Mouse (Mus musculus) midbrain, embryonic 15.5 days (tissue): Measurements from ENCODE around the gene Fam20b. TPM values are rescaled to one million over a fixed set of nuclear protein-coding genes. Genes with fewer than 3 reads are reported as not detected.
"Not testable (repeated sequence)": the region's sequence is repeated elsewhere in the genome, so short reads cannot be mapped to it uniquely, and the experiment has no call there.

Source experiments
- ATAC-seq: fragments of 200-750 bp; cut with Nextera tagmentation; replicated peaks from 2 replicates; pipeline ENCODE4 v1.8.0; 2017; ENCODE audit warnings: moderate TSS enrichment
- H3K27ac ChIP-seq: fragments of 300-500 bp; sonication (generic); 2 replicates; pipeline ENCODE4 v1.5.1; 2015; ENCODE audit warnings: mild to moderate bottlenecking, inconsistent platforms
- H3K27me3 ChIP-seq: fragments of 300-500 bp; sonication (generic); replicated peaks from 2 replicates; pipeline ENCODE4 v1.6.1; 2015; ENCODE audit warnings: inconsistent platforms
- H3K36me3 ChIP-seq: fragments of 300-500 bp; sonication (generic); replicated peaks from 2 replicates; pipeline ENCODE4 v1.6.1; 2015; ENCODE audit warnings: inconsistent platforms
- H3K4me1 ChIP-seq: fragments of 300-500 bp; sonication (generic); 2 replicates; pipeline ENCODE4 v1.6.1; 2015; ENCODE audit warnings: inconsistent platforms
- H3K4me2 ChIP-seq: fragments of 300-500 bp; sonication (generic); 2 replicates; pipeline ENCODE4 v1.6.1; 2015; ENCODE audit warnings: inconsistent platforms, mild to moderate bottlenecking, moderate library complexity
- H3K4me3 ChIP-seq: fragments of 300-500 bp; sonication (generic); 2 replicates; pipeline ENCODE4 v1.5.1; 2015; ENCODE audit warnings: mild to moderate bottlenecking, inconsistent platforms
- H3K9ac ChIP-seq: fragments of 300-500 bp; sonication (generic); 2 replicates; pipeline ENCODE4 v1.6.1; 2015; ENCODE audit warnings: mild to moderate bottlenecking, inconsistent platforms
- H3K9me3 ChIP-seq: fragments of 300-500 bp; sonication (generic); 2 replicates; pipeline ENCODE4 v1.6.1; 2016; ENCODE audit warnings: inconsistent platforms
- WGBS: fragments of 180-500 bp; shearing (Covaris S2); methylation state at CpG from one replicate; pipeline ENCODE4 v1.1.7; 2015; ENCODE audit warnings: mixed read lengths; 5-methylcytosine and 5-hydroxymethylcytosine counted together
- polyA plus RNA-seq: library from polyadenylated mRNA; unstranded; fragments of >200 nt; fragmentation: Nextera tagmentation; extraction: Ambion mirVana; gene quantifications from 2 replicates; pipeline ENCODE4 v1.2.1, GENCODE M21; 2015

Fam20b gene
- polyA plus RNA-seq, 1 experiment from 2014 or later, result 34.7 TPM

GRCm38 (mm10) chr1:156676171-156676570, 42.7 kb downstream of the Fam20b start:
- ATAC-seq, result no peak
- Histone ChIP-seq H3K4me1 (peaks cover 16% of the 10 kb centered on the region), H3K9me3 (no peaks in the 10 kb centered on the region), H3K27me3 (no peaks in the 10 kb centered on the region), H3K36me3 (0 out of 2 replicates have a peak, but pooled peaks cover 5% of the 10 kb centered on the region), H3K4me2 (no peak overlapping the region), H3K27ac (no peak overlapping the region), H3K9ac (no peak overlapping the region), H3K4me3 (no peak overlapping the region)
- WGBS, result 36% methylated on average over 12 of the region's 12 CpGs

GRCm38 (mm10) chr1:156674195-156675000, 44.5 kb downstream of the Fam20b start, which contains the start of gene Tor3a:
Gene Tor3a (minus strand): TSS chr1:156674356.
- Histone ChIP-seq H3K36me3 (no peaks in the 10 kb centered on the region), H3K9ac (peak within 1 kb of the TSS; percentile 45), H3K27ac (no peak within 1 kb of the TSS), H3K4me2 (peak within 1 kb of the TSS; percentile 93), H3K4me1 (peaks cover 16% of the 10 kb centered on the region), H3K4me3 (peak within 1 kb of the TSS; percentile 46), H3K9me3 (no peaks in the 10 kb centered on the region), H3K27me3 (no peaks in the 10 kb centered on the region)
- ATAC-seq, result peak; percentile 29; the same call in 1 of the 2 replicates
- 7% methylated on average over 37 of the region's 37 CpGs for WGBS

DNA sequence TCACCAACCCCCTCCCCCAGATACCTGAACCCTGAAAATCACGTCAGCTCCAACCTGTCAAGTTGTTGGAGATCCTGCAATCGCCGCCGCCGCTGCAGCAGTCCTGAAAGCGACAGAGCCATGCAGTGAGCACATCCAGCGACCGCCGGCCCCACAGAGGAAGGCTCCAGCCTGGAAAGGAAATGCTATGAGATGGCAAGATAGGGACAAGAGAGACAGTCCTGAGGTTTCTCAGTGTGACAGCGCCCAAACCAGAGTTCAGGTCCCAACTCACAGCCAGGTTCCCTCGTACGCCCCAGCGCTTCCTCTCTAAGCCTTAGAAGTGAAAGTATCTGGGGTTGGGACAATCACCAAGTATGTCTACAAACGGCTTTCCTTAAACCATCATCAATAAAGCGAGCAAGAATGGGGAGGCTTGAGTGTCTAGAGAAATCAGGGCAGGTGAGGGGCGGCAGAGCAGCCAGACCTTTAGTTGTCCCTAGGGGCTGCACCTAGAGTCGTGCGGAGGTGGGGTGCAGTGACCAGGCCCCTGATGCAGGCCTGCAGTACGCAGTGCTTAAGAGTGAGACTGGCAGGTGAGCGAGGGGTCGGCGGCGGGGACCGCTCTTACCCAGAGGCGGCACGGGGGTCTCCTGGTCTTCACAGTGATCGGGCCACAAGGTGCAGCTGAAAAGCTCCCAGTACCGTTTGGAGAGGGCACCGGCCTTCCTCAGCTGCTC, 45.3 kb downstream of the Fam20b start:
- Histone ChIP-seq H3K4me3 (peak overlapping the region; percentile 46), H3K9ac (peak overlapping the region; percentile 45), H3K9me3 (no peaks in the 10 kb centered on the region), H3K36me3 (no peaks in the 10 kb centered on the region), H3K4me2 (peak overlapping the region; percentile 93), H3K27ac (no peak overlapping the region), H3K4me1 (peaks cover 16% of the 10 kb centered on the region), H3K27me3 (no peaks in the 10 kb centered on the region)
- peak; percentile 69 for ATAC-seq
- WGBS, result 1% methylated on average over 29 of the region's 29 CpGs

DNA sequence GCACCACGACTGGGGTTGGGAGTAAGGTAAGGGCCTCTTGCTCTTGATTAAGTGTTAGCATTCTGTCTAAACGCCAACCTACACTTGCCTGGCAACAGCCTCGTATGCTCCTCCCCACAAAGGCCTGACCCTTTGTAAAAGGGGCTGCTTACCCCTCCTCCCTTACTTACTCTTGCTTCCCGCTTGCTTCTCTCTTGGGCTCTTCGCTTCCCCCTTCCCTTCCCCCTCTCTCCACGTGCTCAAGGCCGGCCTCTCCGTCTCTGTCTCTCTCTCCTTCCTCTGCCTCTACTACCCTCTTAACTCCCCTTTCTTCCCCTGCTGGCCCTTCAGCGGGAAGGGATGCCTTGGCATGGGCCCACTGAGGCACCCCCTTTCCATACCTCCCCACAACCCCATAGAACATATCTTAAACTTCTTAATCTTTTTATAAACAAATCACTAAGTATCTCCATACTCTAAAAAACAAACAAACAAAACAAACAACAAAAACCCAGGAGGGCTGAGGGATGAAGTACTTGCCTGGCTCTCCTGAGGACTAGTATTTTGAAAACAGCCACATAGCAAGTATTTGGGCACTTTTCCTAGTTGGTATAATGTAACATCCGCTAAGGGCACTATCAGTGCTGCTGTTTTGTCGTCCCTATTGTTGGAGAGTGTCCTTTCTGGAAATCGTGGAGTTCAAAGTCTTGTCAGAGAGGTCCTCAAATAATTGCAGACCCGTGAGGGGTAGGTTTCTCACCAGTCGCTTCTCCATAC, 46.0 kb downstream of the Fam20b start:
- Histone ChIP-seq H3K4me1 (peaks cover 16% of the 10 kb centered on the region), H3K27ac (no peak overlapping the region), H3K36me3 (no peaks in the 10 kb centered on the region), H3K4me3 (peak overlapping the region; percentile 46), H3K9ac (no peak overlapping the region), H3K27me3 (no peaks in the 10 kb centered on the region), H3K9me3 (no peaks in the 10 kb centered on the region), H3K4me2 (peak overlapping the region; percentile 93)
- no peak for ATAC-seq
- WGBS, result 4% methylated on average over 14 of the region's 14 CpGs

DNA sequence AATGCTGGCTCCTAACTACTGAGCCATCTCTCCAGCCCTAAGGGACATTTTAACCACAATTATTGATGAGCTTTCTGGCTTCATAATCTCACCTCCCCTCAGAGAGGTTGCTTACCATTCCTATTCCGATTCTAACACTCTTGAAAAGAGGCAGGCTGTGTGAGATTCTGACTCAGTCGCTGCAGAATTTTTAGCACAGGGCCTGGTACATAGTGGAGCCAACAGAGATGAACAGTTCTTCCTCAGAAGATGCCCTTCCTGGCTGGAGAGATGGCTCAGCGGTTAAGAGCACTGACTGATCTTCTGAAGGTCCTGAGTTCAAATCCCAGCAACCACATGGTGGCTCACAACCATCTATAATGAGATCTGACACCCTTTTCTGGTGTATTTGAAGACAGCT, 47.0 kb downstream of the Fam20b start:
- Histone ChIP-seq H3K36me3 (no peaks in the 10 kb centered on the region), H3K27me3 (no peaks in the 10 kb centered on the region), H3K9ac (no peak overlapping the region), H3K4me2 (no peak overlapping the region), H3K27ac (no peak overlapping the region), H3K4me1 (peaks cover 16% of the 10 kb centered on the region), H3K9me3 (no peaks in the 10 kb centered on the region), H3K4me3 (no peak overlapping the region)
- WGBS, result 96% methylated on average over 3 of the region's 3 CpGs
- no peak for ATAC-seq

DNA sequence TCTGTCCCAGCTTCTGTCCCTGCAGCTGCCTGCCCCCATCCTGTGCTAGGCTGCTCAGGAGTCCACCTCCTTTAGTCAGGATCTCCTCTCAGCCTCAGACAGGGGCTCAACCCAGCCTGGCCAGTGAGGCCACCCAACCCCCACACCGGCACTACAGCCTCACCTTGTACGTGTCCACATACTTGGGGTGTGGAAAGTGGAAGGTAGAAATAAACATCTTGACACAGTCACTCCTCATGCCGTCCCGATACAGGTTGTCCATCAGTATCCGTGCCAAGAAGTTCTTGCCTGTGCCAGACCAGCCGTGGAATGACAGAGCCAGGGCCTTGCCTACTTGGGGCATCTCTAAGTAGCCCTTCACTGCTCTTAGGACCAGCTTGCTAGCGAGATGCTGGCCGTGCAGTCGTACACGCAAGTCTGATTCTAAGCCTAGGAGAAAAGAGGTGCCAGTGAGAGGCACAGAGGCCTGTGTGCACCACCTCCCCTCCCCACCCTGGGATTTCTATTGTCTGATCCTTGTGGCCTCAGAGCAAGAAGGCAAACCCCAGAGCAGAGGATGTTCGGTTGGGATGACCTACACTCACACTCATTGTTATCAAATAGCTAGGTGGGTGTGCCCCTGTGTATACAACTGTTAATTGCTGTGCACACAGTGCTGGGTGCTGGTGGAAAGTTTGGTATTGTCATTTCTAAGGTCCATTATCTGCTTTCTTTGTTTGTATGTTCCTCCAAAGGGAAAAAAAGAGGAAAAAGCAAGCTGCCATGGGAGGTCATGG, 49.5 kb downstream of the Fam20b start:
- 40% methylated on average over 11 of the region's 11 CpGs for WGBS
- peaks cover 14% of the 10 kb centered on the region for H3K4me1 ChIP-seq
- H3K9me3 ChIP-seq, result no peaks in the 10 kb centered on the region
- H3K4me2 ChIP-seq, result no peak overlapping the region
- no peak overlapping the region for H3K27ac ChIP-seq
- no peak for ATAC-seq
- no peaks in the 10 kb centered on the region for H3K36me3 ChIP-seq
- no peak overlapping the region for H3K9ac ChIP-seq
- H3K4me3 ChIP-seq, result no peak overlapping the region
- no peaks in the 10 kb centered on the region for H3K27me3 ChIP-seq

DNA sequence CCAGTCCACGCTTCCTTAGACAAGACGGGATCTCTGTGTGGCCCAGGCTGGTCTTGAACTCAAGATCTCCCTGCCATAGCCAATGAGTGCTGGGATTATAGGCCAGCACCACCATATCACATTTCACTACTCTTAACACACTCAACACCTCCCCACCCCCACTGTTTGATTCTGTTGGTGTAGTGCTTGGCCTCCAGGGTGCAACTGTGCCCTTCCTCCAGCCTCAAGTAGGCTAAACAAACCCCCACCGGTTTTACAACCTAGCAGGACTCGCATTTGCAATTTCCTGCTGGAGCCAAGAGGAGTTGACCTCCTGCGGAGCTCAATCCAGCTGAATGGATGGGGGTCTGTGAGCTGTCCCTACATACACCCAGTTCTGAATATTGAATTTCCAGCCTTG, 50.3 kb downstream of the Fam20b start:
- Histone ChIP-seq H3K27ac (no peak overlapping the region), H3K36me3 (no peaks in the 10 kb centered on the region), H3K4me1 (peaks cover 6% of the 10 kb centered on the region), H3K4me2 (no peak overlapping the region), H3K27me3 (no peaks in the 10 kb centered on the region), H3K9me3 (no peaks in the 10 kb centered on the region), H3K9ac (no peak overlapping the region), H3K4me3 (no peak overlapping the region)
- WGBS, result 38% methylated on average over 5 of the region's 5 CpGs
- no peak for ATAC-seq

GRCm38 (mm10) chr1:156667141-156667926, 51.6 kb downstream of the Fam20b start:
- H3K27ac ChIP-seq, result no peak overlapping the region
- no peaks in the 10 kb centered on the region for H3K36me3 ChIP-seq
- no peak overlapping the region for H3K4me3 ChIP-seq
- no peaks in the 10 kb centered on the region for H3K4me1 ChIP-seq
- no peaks in the 10 kb centered on the region for H3K9me3 ChIP-seq
- ATAC-seq, result 0 out of 2 replicates have a peak, but pooled peaks have one; percentile 20
- H3K9ac ChIP-seq, result no peak overlapping the region
- H3K4me2 ChIP-seq, result no peak overlapping the region
- WGBS, result 89% methylated on average over 23 of the region's 23 CpGs
- H3K27me3 ChIP-seq, result no peaks in the 10 kb centered on the region

DNA sequence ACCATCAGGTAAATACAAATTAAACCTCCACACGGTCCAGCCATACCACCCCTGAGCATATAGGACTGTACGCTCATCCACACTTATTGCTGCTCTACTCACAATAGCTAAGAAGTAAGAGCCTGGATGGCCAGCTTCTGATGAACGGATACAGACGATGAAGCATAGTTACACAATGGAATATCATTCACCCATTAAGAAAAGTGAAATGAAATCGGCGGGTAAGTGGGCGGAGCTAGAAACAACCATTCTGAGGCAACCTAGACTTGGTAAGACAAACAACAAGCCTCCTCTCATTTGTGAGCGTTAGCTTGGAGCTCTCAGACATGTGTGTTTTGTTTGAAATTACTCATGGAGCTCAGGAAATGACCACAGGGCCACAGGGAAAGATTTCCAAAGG, 53.1 kb downstream of the Fam20b start:
- WGBS, result 89% methylated on average over 8 of the region's 8 CpGs
- Histone ChIP-seq H3K4me1 (no peaks in the 10 kb centered on the region), H3K4me2 (no peak overlapping the region), H3K9me3 (no peaks in the 10 kb centered on the region), H3K9ac (no peak overlapping the region), H3K27me3 (no peaks in the 10 kb centered on the region), H3K4me3 (no peak overlapping the region), H3K27ac (no peak overlapping the region), H3K36me3 (no peaks in the 10 kb centered on the region)
- no peak for ATAC-seq

DNA sequence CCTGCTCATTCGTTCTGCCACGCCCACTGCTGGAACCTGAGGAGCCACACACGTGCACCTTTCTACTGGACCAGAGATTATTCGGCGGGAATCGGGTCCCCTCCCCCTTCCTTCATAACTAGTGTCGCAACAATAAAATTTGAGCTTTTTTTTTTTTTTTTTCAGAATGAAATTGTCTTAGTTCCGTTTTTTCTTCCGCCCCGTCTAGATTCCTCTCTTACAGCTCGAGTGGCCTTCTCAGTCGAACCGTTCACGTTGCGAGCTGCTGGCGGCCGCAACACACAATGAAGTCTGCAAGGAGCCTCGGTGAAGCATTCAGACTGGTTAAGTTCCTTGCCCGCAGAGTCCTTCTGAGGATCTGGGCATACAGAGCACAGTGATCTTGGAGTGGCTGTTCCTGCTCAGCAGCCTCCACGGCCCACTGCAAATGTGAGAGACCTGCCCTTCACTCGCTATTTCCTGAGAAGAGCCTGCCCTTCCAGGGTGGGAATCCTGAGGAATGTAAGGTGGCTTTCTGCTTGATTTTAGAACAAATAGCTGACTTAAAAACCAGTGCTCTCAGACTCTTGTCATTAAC, 58.1 kb downstream of the Fam20b start:
- not testable (repeated sequence) for H3K4me3 ChIP-seq, H3K9me3 ChIP-seq, ATAC-seq, H3K36me3 ChIP-seq, H3K4me2 ChIP-seq, H3K4me1 ChIP-seq, H3K27ac ChIP-seq, H3K27me3 ChIP-seq, H3K9ac ChIP-seq
- WGBS, result 73% methylated on average over 21 of the region's 21 CpGs
